Mouse (Mus musculus): ENCODE measurements around the gene Snx4.

The Snx4 gene

DNA sequence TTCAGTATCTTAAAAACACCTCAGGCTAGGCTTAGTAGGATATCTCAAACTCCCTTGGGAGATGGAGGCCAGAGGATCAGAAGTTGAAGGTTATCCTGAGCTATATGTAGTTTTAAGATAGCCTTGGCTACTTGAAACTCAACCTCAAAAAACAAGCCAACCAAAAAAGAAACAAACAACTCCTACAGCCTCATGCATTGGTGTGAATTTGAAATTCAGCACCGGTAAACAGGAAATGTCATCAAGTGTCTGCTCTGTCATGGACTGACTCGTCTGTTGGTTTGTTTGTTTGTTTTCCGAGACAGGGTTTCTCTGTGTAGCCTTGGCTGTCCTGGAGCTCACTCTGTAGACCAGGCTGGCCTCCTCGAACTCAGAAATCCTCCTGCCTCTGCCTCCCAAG lies 20.6 kb downstream of the Snx4 start:
- DNase-seq (ENCODE audit: low spot score), result no peak

DNA sequence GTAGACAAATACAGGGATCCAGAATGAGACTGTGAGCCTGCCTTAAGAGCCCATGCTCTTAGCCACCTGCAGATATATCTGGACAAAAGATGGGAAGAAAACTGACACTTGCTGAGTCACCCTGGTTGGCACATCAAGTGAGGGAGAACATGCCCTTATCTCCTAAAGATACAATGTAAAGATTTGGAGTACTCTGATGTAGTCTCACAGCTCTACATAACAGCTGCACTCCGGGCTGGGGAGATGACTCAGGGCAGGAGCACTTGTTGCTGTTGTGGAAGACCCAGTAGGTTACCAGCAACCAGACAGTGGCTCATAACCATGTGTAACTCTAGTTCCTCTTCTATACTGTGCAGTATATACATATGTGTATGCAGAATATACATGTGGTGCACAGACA lies 31.8 kb downstream of the Snx4 start:
- DNase-seq (ENCODE audit: low spot score), result no peak

DNA sequence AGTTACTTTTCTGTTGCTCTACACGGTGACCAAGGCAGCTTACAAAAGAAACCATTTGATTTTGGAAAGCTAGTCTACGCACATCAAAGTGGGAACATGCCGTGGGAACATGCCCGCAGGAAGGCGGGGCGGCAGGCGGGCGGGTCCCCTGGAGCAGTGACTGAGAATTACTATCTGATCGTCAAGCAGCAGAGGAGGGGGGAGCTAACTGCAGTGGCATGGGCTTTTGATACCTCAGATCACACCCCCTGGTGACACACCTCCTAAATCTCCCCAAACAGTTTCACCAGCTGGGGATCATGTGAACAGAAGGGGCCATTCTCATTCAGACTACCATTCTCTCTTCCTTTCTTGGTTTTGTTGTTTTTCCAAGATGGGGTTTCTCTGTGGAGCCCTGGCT lies 37.3 kb downstream of the Snx4 start:
- DNase-seq (ENCODE audit: low spot score), result no peak

DNA sequence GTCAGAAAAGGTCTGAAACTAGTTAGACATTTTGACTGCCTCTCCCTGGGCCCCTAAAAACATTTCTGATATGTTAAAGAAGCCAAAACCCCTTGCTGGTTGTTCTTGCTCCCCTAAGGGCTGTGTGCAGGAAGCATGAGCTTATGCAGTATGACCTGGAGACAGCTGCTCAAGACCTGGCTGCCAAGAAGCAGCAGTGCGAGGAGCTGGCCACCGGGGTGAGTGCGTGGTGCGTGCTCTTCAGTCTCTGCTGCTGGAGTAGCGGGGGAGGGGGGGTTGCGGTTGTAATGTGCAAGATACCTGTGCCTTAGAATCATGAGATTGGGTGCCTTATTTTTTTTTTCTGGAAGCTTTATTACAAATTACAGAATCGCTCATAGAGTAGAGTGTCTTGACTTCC lies 38.7 kb downstream of the Snx4 start:
- DNase-seq (ENCODE audit: low spot score), result no peak

DNA sequence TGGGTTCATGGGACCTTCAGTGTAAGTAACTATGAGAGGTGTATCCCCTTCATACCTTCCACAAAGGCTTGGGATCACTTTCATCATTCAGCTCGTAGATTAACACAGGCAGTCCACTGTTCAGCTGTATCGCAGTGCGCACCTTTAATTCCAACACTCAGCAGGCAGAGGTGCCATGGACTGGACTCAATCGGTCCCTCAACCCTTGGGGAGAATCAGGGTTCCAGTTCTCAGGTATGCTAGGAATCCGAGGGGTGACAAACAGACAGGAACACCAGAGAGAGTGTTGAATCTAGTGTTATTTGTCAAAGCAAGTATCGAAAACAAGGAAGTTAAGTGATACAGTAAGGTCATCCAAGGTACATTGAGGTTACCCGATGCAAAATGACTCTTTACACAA lies 41.0 kb downstream of the Snx4 start:
- DNase-seq (ENCODE audit: low spot score), result no peak

DNA sequence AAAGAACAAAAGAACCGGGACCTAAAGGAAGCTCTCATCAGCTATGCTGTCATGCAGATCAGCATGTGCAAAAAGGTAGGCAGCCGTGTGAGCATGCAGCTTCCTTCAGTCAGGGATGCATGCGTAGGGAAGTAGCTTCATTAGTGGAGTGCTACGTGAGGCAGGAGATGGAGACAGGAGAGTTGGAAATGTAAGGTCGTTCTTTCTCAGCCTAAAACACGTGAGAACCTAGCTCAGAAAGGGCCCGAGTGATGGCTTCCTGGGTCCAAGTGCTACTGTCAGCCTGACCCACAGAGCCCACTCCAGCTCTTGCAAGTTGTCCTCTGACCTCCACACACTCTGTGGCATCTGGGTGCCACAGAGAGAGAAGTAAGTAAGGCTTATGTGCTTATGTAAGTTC lies 43.4 kb downstream of the Snx4 start:
- DNase-seq (ENCODE audit: low spot score), result no peak

DNA sequence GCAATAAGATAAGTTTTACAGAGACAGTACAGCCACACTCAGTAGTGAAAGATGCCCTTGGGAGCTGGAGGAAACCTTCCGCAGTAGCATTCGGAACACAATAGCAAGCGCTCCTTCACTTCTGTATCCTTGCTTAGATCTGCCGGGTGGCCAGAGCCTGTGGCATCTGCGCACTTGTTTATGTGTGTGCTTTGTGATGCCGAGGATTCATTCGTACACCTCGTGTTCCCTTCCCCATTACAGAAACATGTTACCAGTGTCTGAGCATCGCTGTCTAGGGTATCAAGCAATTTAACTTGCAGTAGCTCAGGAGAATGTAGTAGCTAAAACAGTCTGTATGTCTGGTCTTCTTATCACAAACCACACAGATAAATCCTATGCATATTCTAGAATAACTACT lies 44.1 kb downstream of the Snx4 start:
- no peak for DNase-seq (ENCODE audit: low spot score)

DNA sequence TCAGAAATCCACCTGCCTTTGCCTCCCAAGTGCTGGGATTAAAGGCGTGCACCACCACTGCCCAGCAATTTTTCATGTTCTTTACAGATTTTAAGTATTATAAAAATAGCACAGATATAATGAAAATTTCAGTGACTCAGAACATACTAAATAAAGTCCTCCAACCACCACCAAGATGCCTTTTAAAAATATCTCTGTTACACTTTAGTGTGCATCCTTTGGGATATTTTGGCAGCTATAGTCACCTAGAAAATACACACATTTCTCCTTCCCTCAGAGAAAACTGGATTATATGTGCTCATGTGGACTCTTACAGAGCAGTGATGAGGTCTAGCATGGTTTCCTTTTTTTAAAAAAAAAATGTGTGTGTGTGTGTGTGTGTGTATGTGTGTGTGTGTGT lies 46.3 kb downstream of the Snx4 start:
- no peak for DNase-seq (ENCODE audit: low spot score)

DNA sequence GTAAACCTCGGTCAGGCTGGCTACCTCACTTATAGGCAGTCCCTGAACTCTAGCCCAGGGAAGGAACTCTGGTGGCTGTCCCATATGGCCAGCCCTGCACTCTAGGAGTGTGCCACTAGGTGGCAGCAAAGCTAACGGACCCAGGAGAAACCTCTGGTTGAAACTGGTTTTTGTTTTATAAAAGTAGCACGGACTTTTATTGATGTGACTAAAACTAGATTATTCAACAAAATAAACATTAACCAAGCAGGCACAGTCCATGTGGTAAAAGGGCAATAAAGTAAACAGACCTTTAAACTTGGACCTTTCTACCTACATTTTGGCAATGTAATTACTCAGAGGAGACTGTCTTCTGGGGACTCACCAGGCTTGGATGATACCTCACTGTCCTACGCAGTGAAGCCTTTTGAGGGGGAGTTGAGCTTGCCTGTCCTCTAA lies 55.4 kb downstream of the Snx4 start:
- peak; percentile 75 for DNase-seq (ENCODE audit: low spot score)

DNA sequence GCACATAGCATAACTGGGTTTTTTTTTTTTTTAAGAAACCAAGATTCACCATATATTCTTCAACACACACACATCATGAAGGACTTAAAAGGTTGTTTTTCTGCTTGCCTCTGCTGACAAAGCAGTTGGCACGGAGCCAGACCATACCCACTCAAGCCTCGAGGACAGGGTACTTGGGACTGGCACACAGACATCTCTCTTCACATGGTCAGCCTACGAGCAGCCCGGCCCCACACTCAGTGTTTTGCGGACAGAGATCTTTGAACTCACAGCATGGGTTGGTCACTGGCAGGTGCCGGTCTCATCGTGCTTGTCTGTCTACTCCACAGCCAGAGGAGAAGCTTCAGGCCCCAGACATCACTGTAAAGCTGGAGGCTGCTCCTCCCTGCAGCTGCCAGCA lies 56.5 kb downstream of the Snx4 start:
- no peak for DNase-seq (ENCODE audit: low spot score)

DNA sequence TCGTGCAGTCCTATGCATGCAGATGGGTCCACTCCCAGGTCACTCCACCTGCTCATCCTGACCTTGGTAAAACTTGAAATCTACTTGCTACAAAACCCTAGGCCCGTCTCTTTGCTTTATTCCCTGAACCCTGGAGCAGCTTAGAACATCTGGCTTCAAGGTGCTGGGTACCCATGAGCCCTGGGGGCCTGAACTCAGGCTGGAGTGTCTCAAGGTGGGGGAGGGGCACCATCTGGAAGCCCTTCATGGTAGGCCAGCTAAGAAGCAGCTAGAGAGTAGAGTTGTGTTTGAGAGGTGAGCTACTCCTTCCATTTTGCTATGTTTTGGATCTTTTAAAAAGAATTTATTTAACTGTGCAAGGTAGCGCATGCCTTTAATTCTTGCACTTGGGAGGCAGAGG lies 57.8 kb downstream of the Snx4 start:
- no peak for DNase-seq (ENCODE audit: low spot score)

DNA sequence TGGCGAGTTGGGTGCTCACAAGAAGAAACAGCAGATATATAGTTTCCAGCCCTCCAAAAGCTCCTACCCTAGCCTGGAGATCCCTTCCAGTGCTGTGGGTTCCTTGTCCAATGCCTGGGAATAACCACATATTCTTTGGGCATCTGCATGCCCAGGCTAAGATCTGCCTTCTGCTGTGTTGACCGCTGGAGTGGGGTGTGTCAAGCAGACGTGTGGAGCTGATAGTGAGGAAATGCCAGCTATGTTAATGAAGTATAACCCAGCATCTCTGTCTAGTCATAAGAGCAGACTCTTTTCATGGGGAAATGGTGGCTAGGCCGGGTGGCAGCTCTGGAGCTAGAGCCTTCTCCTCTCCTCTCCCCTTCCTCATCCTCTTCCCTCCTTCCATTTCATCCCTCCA lies 64.4 kb downstream of the Snx4 start:
- no peak for DNase-seq (ENCODE audit: low spot score)

DNA sequence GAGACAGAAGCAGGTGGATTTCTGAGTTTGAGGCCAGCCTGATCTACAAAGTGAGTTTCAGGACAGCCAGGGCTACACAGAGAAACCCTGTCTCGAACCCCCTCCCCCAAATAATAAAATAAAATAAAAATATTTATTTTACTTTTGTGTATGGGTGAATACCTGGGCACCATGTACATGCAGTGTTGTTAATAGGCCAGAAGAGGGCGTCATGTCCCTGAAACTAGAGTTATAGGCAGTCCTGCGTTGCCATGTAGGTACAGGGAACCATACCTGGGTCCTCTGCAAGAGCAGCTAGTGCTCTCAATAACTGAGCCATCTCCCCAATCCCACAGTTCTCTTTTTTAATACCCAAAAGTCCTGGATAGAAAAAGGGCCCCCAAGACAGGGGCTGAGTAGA lies 66.4 kb downstream of the Snx4 start:
- DNase-seq (ENCODE audit: low spot score), result no peak

DNA sequence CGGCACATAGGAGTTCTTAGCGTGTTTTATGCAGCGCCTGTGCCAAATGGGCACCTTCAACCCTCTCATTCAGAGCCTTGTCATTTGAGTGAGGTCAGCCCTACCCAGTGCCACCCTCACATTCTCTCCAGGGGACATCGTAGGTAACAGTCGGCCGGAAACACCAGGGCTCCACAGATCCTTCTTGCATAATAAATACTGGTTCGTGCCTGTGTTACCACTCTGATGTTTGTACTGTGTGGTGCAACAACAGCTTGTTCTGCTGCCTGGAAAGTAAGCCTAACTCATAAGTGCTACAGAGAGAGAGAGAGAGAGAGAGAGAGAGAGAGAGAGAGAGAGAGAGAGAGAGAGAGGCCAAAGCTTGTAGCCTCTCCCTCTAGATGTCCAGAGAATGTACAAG lies 66.8 kb downstream of the Snx4 start:
- DNase-seq (ENCODE audit: low spot score), result no peak

DNA sequence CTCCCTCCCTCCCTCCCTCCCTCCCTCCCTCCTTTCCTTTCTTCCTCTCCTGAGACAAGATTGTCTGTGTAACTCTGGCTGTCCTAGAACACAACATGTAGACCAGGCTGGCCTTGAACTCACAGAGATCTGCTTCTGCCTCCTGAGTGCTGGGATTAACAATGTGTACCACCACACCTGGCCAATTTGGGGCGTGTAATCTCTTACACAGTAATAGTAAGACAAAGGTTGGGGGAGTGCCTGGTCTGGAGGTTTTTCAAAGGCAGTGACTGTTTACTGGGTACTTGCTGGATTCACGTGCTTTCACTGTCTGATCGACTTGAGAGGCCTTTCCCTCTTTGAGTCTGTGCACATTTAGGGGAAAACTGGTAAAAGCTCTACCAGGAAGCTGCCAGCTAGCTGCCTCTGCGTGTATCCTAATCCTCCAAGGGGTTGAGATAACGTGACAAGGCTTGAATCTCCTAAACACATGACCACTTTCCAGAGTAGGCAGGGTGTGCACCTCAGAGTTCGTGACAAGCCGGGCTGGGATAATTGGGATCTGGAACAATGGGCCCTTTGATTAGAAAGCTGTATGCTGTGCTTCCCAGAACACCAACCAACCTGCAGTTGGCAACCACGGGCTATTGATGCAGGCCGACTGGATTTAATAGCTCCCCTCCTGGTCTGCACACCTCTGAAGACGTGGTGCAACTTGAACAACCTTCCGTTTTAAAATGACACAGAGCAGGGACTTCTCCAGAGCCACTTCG lies 74.6 kb downstream of the Snx4 start:
- no peak for DNase-seq (ENCODE audit: low spot score)

DNA sequence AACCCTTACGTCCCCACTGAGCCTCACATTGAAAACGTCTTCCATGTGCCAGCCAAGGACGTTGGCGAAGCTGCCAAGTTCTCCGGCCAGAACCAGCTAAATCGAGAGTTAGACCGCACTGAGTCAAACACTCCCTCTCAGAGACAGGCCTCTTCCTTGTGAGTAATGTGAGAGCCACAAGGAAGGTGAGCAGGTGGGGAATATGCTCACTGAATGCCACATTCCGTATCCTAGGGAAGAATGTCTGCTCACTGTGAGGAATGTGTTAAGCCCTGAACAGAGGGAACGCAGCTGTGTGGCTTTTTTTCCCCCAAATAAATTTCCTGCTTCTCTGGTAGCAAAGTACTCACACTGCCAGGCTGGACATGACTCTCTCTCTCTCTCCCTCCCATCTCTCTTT lies 75.3 kb downstream of the Snx4 start:
- no peak for DNase-seq (ENCODE audit: low spot score)

DNA sequence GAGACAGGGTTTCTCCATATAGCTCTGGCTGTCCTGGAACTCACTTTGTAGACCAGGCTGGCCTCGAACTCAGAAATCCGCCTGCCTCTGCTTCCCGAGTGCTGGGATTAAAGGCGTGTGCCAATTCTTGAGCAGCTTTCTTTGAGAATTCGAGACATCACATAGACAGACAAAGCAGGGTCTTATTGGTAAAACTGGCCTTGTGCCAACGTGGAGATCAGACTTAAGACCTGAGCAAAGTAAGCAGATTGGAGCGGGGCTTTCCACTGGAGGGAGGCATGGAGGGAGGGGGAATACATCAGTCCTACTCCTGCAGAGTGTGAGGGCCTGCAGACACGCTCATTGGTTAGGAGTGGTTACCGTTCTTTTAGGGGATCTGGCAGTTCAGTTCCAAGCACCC lies 75.9 kb downstream of the Snx4 start:
- DNase-seq (ENCODE audit: low spot score), result no peak

DNA sequence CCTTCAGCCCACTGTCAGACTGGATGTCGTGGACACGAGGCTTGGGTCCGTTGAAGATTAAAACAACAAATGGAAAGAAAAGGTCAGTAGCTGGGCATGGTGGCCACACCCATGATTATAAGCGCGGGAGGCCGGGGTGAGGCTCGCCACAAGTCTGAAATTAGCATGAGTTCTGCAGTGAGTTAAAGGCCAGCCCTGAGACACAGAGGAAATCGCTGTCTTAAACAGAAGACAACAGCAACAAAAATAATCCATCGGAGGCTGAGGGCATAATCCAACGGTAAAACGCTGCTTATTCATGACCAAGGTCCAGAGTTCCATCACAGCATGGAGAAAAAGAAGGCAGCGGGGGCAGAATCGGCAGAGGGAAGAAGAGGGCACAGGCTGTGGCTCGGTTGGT lies 81.8 kb downstream of the Snx4 start:
- DNase-seq (ENCODE audit: low spot score), result no peak

DNA sequence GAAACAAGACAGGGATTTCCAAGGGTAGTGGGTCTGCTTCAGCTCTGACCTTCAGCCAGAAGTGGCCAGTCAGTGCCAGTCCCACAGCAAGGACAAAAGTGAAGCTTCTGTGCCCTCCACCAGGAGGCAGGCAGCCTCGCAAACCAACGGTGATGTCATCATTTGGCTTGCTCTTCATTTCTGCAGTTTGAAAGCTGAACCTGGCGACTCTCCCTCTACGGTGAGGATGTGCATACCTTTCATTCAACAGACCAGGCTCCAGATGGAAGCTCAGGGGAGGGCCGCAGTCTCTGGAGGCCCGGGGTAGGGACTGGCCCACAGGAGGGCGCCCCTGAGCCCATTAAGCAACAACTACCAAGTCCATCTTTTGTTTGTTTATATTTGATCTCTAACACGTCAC lies 85.9 kb downstream of the Snx4 start:
- peak; percentile 71 for DNase-seq (ENCODE audit: low spot score)

DNA sequence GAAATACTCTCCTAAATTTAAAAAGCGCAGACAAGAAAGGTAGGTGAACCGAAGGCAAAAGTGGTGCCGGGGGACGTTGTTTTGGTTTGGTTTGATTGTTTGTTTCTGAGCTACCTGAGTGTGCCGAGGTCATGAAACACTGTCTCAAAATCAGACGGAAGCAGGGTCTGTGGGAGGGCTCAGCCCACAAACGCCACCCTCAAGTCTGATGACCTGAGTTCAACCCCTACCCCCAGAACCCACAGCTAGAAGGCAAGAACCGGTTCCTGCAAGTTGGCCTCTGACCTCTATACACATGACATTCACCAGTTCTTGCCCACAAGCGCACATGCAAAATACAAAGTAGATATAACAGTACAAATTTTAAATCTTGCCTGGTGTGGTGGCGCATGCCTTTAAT lies 86.4 kb downstream of the Snx4 start:
- no peak for DNase-seq (ENCODE audit: low spot score)

DNA sequence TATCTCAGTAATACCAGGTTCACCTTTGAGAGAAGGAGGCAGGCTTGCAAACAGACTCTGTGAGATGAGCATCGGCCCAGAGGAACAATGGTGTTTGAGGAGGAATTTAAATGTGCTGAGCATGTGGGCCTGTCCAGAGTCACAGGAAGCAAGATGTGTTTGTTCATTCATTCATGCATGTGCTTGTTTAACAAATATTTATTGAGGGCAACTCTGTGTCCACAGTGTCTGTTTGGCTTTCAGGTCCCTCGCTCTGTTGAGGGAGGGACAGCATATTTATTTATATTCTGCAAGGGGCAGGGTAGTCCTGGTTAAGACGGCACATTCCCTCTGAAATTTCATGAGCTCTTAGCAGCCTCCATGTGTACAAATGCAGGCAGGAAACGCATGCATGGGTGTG lies 87.2 kb downstream of the Snx4 start:
- DNase-seq (ENCODE audit: low spot score), result no peak

DNA sequence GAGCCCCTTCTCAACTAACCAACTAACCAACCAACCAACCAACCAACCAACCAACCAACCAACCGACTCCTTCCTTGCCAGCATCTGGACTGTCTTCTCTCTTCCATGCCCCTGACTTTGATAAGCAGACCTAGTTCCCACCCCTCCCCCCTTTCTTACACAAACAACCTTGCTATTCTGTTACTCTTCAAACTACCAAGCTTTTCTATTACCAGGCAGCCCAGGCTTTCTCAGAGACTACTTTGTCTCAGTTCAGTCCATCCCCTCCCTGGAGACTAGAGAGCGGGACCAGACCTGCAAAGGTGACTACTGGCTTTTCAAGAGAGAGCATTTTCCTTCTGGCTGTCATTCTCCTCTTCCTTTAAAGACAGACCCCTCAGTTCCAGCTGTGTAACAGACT lies 88.2 kb downstream of the Snx4 start:
- DNase-seq (ENCODE audit: low spot score), result no peak

DNA sequence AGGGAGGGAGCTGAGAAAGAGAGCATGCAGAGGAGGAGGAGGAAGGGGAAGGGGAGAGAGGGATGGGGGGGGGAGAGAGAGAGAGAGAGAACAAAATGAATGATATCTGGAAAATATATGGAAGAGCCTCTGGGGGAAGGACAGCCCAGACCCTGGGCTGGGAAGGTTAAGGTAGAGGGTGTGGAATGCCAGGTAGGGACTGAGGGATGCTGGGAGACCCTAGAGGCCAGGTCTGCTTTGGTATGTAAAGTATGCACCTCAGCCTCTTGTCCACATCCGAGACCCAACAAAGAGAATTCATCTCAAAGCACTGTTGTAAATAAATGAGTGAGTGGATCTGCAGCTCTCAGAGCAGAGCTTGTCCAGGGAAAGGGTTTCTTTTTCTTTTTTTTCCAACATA lies 91.1 kb downstream of the Snx4 start:
- DNase-seq (ENCODE audit: low spot score), result no peak

DNA sequence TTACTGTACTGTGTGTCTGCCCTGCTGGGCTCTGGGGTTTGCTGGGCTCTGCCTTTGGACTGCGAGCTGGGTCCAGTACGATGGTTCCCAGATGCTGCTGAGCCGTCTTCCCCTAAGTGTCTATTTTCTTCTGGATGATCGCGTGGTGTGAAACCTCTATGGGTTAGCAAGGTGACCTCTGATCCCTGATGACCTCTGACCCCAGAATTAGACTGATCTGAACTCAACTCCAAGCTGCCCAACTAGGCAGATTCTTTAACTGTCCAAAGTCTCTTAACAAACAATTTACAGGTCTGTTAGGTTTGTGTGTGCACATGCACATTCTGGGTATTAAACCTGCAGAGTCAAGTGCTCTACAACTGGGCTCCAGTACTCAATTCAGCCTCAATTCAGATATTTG lies 91.9 kb downstream of the Snx4 start:
- no peak for DNase-seq (ENCODE audit: low spot score)

DNA sequence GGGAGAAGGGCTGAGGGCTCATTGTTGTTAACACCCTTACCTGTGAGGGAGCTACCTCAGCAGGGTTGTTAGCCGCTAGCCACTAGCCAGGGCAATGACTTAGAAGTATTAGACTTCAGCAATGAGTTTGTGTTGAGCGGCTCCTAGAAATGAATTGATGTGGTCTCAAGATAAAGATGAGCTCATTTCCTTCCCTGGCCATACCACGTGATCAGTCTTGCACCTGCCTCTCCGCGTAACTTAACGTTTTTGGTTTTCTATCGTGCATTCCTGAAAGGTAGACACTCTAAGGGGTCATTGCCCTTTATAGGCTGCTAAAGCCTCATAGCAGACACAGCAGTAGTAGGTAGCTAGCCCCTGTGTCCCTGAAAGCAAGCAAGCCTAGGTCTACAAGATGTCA lies 92.4 kb downstream of the Snx4 start:
- no peak for DNase-seq (ENCODE audit: low spot score)

All from urinary bladder, postnatal 25 days (tissue).